Mouse (Mus musculus) heart, postnatal 0 days (tissue): Measurements from ENCODE around the gene 4930519G04Rik. TPM values are rescaled to one million over a fixed set of nuclear protein-coding genes. Genes with fewer than 3 reads are reported as not detected.
A peak's percentile ranks its signal among the peaks of the same experiment; 100 is the strongest.
"Not testable (repeated sequence)": the region's sequence is repeated elsewhere in the genome, so short reads cannot be mapped to it uniquely, and the experiment has no call there.

Source experiments
- ATAC-seq: fragments of 200-750 bp; cut with Nextera tagmentation; 2 replicates; pipeline ENCODE4 v1.8.0; 2017; ENCODE audit warnings: low read depth, moderate number of reproducible peaks, moderate library complexity; ENCODE audit not compliant: insufficient read depth
- DNase-seq: peaks from one replicate; pipeline ENCODE4 v3.0.0-alpha.2; 2016; ENCODE audit warnings: low spot score
- H3K27ac ChIP-seq: fragments of 300-500 bp; sonication (generic); 2 replicates; pipeline ENCODE4 v1.5.1; 2014; ENCODE audit warnings: low read depth, mild to moderate bottlenecking
- H3K27me3 ChIP-seq: fragments of 300-500 bp; sonication (generic); 2 replicates; pipeline ENCODE4 v1.6.1; 2014; ENCODE audit warnings: low read length, mixed read lengths; ENCODE audit not compliant: control insufficient read depth, insufficient read depth
- H3K36me3 ChIP-seq: fragments of 300-500 bp; sonication (generic); replicated peaks from 2 replicates; pipeline ENCODE4 v1.6.1; 2014; ENCODE audit warnings: low read length, mixed read lengths; ENCODE audit not compliant: control insufficient read depth, insufficient read depth
- H3K4me1 ChIP-seq: fragments of 300-500 bp; sonication (generic); 2 replicates; pipeline ENCODE4 v1.6.1; 2014; ENCODE audit warnings: antibody characterized with exemption; ENCODE audit not compliant: control insufficient read depth, insufficient read depth
- H3K4me2 ChIP-seq: fragments of 300-500 bp; sonication (generic); 2 replicates; pipeline ENCODE4 v1.6.1; 2014; ENCODE audit warnings: low read depth, mild to moderate bottlenecking, low read length, moderate library complexity
- H3K4me3 ChIP-seq: fragments of 300-500 bp; sonication (generic); 2 replicates; pipeline ENCODE4 v1.5.1; 2014; ENCODE audit warnings: low read depth, low read length
- H3K9ac ChIP-seq: fragments of 300-500 bp; sonication (generic); replicated peaks from 2 replicates; pipeline ENCODE4 v1.6.1; 2014; ENCODE audit warnings: low read depth, low read length, mixed read lengths
- H3K9me3 ChIP-seq: fragments of 300-500 bp; sonication (generic); replicated peaks from 2 replicates; pipeline ENCODE4 v1.6.1; 2016; ENCODE audit warnings: low read length; ENCODE audit not compliant: control insufficient read depth
- CTCF ChIP-seq: IDR thresholded peaks from 2 replicates; pipeline ENCODE4 v1.5.1; 2016; ENCODE audit warnings: antibody characterized with exemption, control low read depth, low read depth
- EP300 ChIP-seq: IDR thresholded peaks from 2 replicates; pipeline ENCODE4 v1.6.1; 2016; ENCODE audit warnings: antibody characterized with exemption, low read depth
- WGBS: fragments of 180-500 bp; shearing (Covaris S2); extraction: QIAGEN DNeasy Blood & Tissue Kit; methylation state at CpG from one replicate; pipeline ENCODE4 v1.1.7; 2014; 5-methylcytosine and 5-hydroxymethylcytosine counted together
- polyA plus RNA-seq: library from polyadenylated mRNA; unstranded; fragments of >200 nt; fragmentation: Nextera tagmentation; extraction: Ambion mirVana; gene quantifications from 2 replicates; pipeline ENCODE4 v1.2.1, GENCODE M21; 2015
- total RNA-seq: library from RNA; depleted of rRNA; stranded (reverse); fragments of >200 nt; gene quantifications from 2 replicates; pipeline ENCODE4 v1.2.3, GENCODE M21; 2014; ENCODE audit warnings: low replicate concordance

The 4930519G04Rik gene
- total and polyA plus RNA-seq, 2 experiments from 2014 or later, result not detected

- no peaks in the 10 kb centered on the region for H3K4me1 ChIP-seq
- DNase-seq, result no peak
- H3K9me3 ChIP-seq, result peaks cover 8% of the 10 kb centered on the region; the same call in 1 of the 2 replicates
- no peak for ATAC-seq
- H3K27me3 ChIP-seq, result 0 out of 2 replicates have a peak, but pooled peaks cover 4% of the 10 kb centered on the region
- no peak overlapping the region for H3K9ac ChIP-seq
- H3K4me3 ChIP-seq, result no peak overlapping the region
- no peaks in the 10 kb centered on the region for H3K36me3 ChIP-seq
- WGBS, result 74% methylated on average over 7 of the region's 7 CpGs
- no peak overlapping the region for H3K4me2 ChIP-seq
- H3K27ac ChIP-seq, result no peak overlapping the region
- no peak for TF ChIP-seq CTCF
- no peak for TF ChIP-seq EP300
Observed at GRCm38 (mm10) chr5:114864813-114865212, 11.3 kb downstream of the 4930519G04Rik start.

GRCm38 (mm10) chr5:114865279-114865678, 11.8 kb downstream of the 4930519G04Rik start:
- H3K36me3 ChIP-seq, result no peaks in the 10 kb centered on the region
- no peaks in the 10 kb centered on the region for H3K27me3 ChIP-seq
- H3K9me3 ChIP-seq, result peaks cover 8% of the 10 kb centered on the region; the same call in 1 of the 2 replicates
- no peak overlapping the region for H3K4me2 ChIP-seq
- H3K9ac ChIP-seq, result no peak overlapping the region
- no peak overlapping the region for H3K4me3 ChIP-seq
- DNase-seq (no peak), ATAC-seq (no peak)
- TF ChIP-seq CTCF (no peak), EP300 (no peak)
- H3K27ac ChIP-seq, result no peak overlapping the region
- no peaks in the 10 kb centered on the region for H3K4me1 ChIP-seq
- 80% methylated on average over 12 of the region's 12 CpGs for WGBS

GRCm38 (mm10) chr5:114875858-114876257, 22.4 kb downstream of the 4930519G04Rik start:
- no peak for TF ChIP-seq EP300
- peak; percentile 48 for TF ChIP-seq CTCF
- no peaks in the 10 kb centered on the region for H3K4me1 ChIP-seq
- H3K36me3 ChIP-seq, result no peaks in the 10 kb centered on the region
- H3K27ac ChIP-seq, result no peak overlapping the region
- no peak overlapping the region for H3K4me3 ChIP-seq
- H3K9me3 ChIP-seq, result no peaks in the 10 kb centered on the region
- WGBS, result 35% methylated on average over 6 of the region's 6 CpGs
- DNase-seq (no peak), ATAC-seq (no peak)
- 0 out of 2 replicates have a peak, but pooled peaks cover 8% of the 10 kb centered on the region for H3K27me3 ChIP-seq
- no peak overlapping the region for H3K4me2 ChIP-seq
- no peak overlapping the region for H3K9ac ChIP-seq

GRCm38 (mm10) chr5:114876331-114876730, 22.9 kb downstream of the 4930519G04Rik start:
- Histone ChIP-seq H3K27ac (no peak overlapping the region), H3K4me3 (no peak overlapping the region), H3K9ac (no peak overlapping the region), H3K36me3 (no peaks in the 10 kb centered on the region), H3K9me3 (no peaks in the 10 kb centered on the region), H3K27me3 (0 out of 2 replicates have a peak, but pooled peaks cover 8% of the 10 kb centered on the region), H3K4me1 (no peaks in the 10 kb centered on the region), H3K4me2 (no peak overlapping the region)
- TF ChIP-seq CTCF, result no peak
- no peak for TF ChIP-seq EP300
- DNase-seq (no peak), ATAC-seq (no peak)
- WGBS, result 55% methylated on average over 6 of the region's 6 CpGs

- H3K27me3 ChIP-seq, result 0 out of 2 replicates have a peak, but pooled peaks cover 9% of the 10 kb centered on the region
- H3K9ac ChIP-seq, result no peak overlapping the region
- no peak overlapping the region for H3K4me2 ChIP-seq
- no peak overlapping the region for H3K27ac ChIP-seq
- H3K36me3 ChIP-seq, result no peaks in the 10 kb centered on the region
- DNase-seq (no peak), ATAC-seq (no peak)
- 75% methylated on average over 7 of the region's 7 CpGs for WGBS
- H3K4me1 ChIP-seq, result no peaks in the 10 kb centered on the region
- H3K4me3 ChIP-seq, result no peak overlapping the region
- no peak for TF ChIP-seq EP300
- TF ChIP-seq CTCF, result no peak
- H3K9me3 ChIP-seq, result no peaks in the 10 kb centered on the region
Observed at GRCm38 (mm10) chr5:114877487-114877886, 24.0 kb downstream of the 4930519G04Rik start.

- ATAC-seq (no peak), DNase-seq (no peak)
- Histone ChIP-seq H3K27ac (no peak overlapping the region), H3K4me1 (no peaks in the 10 kb centered on the region), H3K27me3 (0 out of 2 replicates have a peak, but pooled peaks cover 11% of the 10 kb centered on the region), H3K36me3 (no peaks in the 10 kb centered on the region), H3K9me3 (no peaks in the 10 kb centered on the region), H3K4me2 (no peak overlapping the region), H3K4me3 (no peak overlapping the region), H3K9ac (no peak overlapping the region)
- TF ChIP-seq CTCF (no peak), EP300 (no peak)
- WGBS, result 44% methylated on average over 13 of the region's 13 CpGs
Observed at GRCm38 (mm10) chr5:114879399-114879798, 25.9 kb downstream of the 4930519G04Rik start.

- not testable (repeated sequence) for H3K27ac ChIP-seq, H3K4me2 ChIP-seq, ATAC-seq, H3K36me3 ChIP-seq, H3K9ac ChIP-seq, H3K9me3 ChIP-seq, H3K4me1 ChIP-seq, DNase-seq, H3K4me3 ChIP-seq
- WGBS, result 78% methylated on average over 6 of the region's 7 CpGs
- 0 out of 2 replicates have a peak, but pooled peaks cover 11% of the 10 kb centered on the region for H3K27me3 ChIP-seq
Observed at GRCm38 (mm10) chr5:114882319-114882718, 28.9 kb downstream of the 4930519G04Rik start.
